10 mouse cellular contexts compared by ENCODE assay signal in the genomic region with DNA sequence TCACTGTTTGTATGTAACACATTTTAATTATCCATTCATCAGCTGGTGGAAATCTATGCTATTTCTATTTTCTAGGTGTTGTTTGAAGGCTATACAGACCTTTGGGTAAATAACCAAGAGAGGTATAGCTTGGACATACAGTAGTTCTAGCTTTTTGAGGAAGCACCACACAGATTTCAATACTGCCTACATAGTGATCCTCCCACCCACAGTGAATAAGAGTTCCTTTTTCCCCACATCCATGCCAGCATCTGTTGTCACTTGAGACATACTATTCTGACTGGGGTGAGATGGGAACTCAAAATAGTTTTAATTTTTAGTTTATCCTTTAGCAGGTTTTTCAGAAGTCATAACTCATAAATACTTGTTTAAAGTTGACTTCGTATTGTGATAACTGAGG.
"Had no signal": no experiment of that assay in that cellular context is flagged by ENCODE, and none has a peak within 500 bp of the region (broad histone marks: within the 10 kb centered on the region; RNA-seq: fewer than 3 reads in every experiment).

No protein-coding gene starts in this region.

- DNase-seq: retina, postnatal 1 day; right cerebral cortex, postnatal 14 days; right cerebral cortex, postnatal 25 days; spleen, adult 18-20 months; thymus, adult 18-20 months; thymus, adult 2 months; thymus, postnatal 14 days; thymus, postnatal 25 days; thymus, postnatal 36 days; thymus, postnatal 4 days had no signal
